Mouse (Mus musculus) MEL-GATA-1-ER (cell line): ENCODE data around the gene Bglap3.
"Not testable (repeated sequence)": the region's sequence is repeated elsewhere in the genome, so short reads cannot be mapped to it uniquely, and the experiment has no call there.

ENCODE experiments used
- DNase-seq: peaks from one replicate; pipeline ENCODE4 v3.0.0-alpha.2; 2012; ENCODE audit warnings: low read depth; ENCODE audit errors: extremely low read depth

The Bglap3 gene

GRCm38 (mm10) chr3:88372643-88373042 lies at the start of gene Bglap3:
Bglap3 (minus strand) TSS chr3:88372743.
- DNase-seq = not testable (repeated sequence)

DNA sequence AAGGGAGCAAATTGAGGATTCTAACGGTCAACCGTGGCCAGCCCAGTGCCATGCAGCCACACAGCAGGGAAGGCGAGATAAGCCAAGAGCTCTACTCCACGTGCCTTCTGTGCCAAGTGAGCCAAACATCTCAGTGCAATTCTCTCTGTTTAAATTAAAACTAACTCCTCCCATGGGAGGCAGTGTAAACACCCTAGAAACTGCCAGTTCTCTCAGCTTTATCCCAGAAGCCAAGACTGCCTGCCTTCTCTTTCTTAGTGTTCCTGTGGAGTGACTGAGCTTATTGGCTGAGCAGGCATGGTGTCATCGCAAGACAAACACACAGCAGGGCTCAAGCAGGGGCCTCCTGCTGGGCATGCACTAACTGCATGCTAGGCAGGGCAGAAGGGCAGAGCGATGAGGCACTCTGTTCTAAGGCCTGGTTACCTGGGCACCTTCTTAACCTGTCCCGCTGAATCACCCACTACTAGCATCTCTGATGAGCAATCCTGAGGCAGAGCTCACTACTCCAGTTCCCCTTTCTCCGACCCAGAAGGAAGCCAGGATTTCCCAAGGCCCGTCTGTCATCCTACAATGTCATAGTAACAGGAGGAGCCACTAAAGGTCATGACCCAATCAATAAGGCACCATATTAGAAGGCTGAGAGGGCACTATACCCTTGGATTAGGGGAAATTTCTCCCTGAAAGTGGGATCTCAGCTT lies 49.6 kb upstream of the Bglap3 start:
- DNase-seq = no peak

- no peak for DNase-seq
Measured at GRCm38 (mm10) chr3:88420771-88421170, 48.2 kb upstream of the Bglap3 start.

DNA sequence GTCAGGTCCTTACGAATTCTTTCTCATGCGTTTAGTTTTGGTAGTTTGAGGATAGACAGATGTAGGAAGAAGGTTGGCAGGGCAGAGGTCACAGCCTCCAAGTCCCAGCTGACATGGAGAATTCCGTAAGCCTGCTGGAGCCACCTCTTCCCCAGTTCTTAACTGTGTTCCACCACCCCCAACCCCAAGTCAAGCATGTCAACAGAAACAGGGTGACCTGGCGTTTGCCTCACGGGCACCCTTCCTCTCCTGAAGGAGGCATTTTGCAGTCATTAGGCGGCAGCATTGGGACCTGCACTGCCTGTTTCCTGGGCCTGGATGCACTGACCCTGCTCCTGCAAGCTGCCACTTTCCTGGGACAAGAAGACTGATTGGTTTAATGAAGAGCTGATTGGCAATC lies 45.5 kb upstream of the Bglap3 start:
- DNase-seq = no peak

DNA sequence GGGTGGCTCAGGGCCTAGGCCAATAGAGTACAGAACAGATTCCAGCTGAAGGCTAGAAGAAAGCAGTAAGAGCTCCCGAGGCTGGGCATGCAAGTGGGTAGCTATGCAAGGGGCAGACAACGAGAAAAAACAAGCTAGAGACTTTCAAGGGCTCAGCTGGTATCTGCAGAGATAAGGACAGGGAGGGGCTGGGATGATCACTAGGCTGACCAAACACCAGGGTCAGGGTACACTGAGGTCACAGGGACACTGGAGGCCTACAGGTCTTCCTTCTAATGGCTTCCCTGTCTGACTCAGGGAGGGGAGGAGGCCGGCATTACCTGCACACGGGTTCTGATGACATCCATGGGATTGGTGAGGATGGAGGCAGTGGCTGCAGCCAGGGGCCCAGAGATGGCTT lies 43.1 kb upstream of the Bglap3 start:
- no peak for DNase-seq

GRCm38 (mm10) chr3:88412636-88413035 lies 40.1 kb upstream of the Bglap3 start:
- DNase-seq = no peak

DNA sequence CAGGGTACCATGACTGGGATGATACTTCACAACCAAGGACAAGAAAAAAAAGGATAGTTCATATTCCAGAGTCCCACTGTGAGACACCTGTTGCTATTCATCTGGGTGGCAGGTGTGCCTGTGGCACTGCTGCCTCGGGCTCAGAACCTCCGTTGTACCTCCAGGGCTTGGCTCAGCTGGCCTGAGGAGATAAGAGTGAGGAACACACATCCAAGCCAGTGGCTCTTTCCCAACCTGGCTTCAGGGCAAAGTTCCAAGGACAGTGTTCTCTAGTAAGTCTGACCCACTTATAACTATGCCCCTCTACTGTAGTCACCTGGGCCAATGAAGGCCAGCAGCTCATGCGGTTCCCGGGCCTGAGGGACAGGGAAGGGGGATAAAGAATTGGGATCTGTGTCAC lies 39.1 kb upstream of the Bglap3 start:
- DNase-seq = no peak

DNA sequence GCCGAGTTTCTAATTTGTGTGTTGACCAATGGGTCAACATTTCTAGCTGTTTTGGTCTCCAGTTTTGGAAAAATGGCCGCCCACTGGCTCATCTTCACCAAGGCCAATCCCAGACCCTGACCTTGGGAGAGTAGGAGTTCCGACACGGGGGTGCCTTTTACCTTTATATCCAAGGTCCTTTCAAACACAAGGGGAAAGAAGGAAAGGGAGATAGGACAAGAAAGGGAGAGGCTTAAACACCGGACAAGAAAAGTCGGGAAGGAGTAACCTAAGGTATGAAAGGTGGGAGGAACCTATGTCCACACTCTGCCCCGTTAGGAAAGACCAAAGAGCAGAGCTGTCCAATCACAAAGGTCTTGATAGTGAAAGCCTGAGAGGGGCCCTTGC lies 38.1 kb upstream of the Bglap3 start:
- DNase-seq = no peak

GRCm38 (mm10) chr3:88409741-88410644 lies 37.5 kb upstream of the Bglap3 start, which contains the start of gene Pmf1:
Pmf1 (minus strand) TSS chr3:88410331.
- peak; percentile 92 for DNase-seq

- no peak for DNase-seq
Measured at GRCm38 (mm10) chr3:88408953-88409352, 36.4 kb upstream of the Bglap3 start.

DNA sequence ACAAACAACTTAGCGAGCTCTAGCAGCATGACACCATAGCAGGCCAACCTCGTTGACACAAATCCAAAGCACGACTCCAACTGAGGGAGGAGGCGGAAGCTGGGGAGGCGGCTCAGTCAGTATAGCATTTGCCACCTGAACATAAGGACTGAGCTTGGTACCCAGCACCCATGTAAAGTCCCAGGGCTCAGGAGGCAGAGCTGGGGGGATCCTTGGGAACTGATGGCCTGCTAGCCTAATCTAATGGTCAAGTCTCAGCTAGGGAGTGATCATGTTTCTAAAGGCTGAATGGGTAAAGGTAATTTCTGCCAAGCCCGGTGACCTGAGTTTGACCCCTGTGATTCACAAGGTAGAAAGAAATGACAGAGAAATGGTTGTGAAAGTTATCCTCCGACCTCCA lies 35.0 kb upstream of the Bglap3 start:
- no peak for DNase-seq

- DNase-seq = peak; percentile 80
Measured at GRCm38 (mm10) chr3:88407090-88407489, 34.5 kb upstream of the Bglap3 start.

DNA sequence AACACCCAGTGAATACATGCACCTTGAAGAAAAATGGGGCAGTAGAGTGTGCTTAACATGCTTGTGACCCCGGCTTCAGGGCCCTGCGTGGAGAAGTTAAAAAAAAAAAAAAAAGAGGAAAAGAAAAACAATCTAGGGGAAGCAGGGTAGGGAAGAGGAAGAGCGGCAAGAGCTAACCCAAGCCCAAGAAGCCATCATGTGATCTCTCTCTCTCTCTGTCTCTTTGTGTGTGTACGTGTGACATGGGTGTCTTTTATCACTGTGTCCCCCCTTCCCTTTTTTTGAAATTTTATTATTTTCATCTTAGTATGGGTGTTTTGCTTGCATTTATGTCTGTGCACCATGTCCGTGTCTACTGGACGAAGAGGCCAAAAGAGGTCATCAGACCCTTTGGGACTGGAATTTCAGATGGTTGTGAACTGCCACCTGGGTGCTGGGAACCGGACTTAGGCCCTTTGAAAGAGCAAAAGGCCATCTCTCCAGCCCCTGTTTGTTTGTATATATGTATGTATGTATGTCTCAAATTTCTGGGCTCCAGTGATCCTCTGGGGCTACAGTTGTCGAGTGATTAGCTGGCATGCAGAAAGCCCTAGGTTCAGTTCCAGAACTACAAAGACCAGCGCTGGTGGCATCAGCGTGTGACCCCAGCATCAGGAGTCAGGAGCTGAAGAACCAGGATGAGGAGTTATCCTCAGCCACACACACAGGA lies 31.1 kb upstream of the Bglap3 start:
- DNase-seq = no peak

GRCm38 (mm10) chr3:88398666-88399065 lies 26.1 kb upstream of the Bglap3 start:
- no peak for DNase-seq

DNA sequence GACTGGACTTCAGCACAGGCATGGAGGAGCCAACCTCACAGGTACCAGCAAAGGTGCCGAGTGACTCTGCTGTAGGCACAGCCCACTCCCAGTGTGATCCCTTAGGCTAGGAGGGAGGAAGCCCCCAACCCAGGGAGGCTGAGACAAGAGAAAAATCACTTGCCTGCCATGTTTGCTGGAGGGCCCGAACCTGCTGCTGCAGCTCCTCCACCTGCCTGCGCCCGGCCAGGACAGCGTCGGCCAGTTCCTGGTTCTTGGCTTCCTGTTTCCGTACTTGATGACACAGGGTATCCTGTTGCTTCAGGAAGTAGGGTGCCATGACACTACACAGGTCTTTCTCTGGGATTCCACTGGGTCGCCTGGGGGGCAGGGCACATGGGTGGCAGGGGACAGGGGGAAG lies 23.2 kb upstream of the Bglap3 start:
- no peak for DNase-seq

GRCm38 (mm10) chr3:88395288-88395687 lies 22.7 kb upstream of the Bglap3 start:
- no peak for DNase-seq

GRCm38 (mm10) chr3:88393776-88394375 lies 21.3 kb upstream of the Bglap3 start:
- no peak for DNase-seq

DNA sequence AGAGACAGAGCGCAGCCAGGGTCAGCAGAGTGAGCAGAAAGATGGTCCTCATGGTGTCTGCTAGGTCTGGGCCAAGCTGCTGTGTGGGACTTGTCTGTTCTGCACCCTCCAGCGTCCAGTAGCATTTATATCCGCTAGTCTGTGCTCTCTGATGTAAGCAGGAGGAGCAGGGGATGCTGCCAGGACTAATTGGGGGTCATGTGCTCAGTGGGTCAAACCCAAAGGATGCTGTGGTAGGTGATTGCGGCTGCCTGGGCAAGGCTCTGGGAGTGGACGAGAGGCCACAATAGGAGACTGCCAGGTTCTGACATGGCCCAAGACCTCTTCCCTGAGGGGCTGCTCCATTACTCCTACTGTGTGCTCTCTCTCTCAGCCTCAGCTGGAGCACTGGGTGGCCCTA lies 11.8 kb upstream of the Bglap3 start, which contains the start of gene Bglap:
Gene Bglap (minus strand): TSS at position 101 of the 400 bp plus-strand sequence.
- DNase-seq = no peak

DNA sequence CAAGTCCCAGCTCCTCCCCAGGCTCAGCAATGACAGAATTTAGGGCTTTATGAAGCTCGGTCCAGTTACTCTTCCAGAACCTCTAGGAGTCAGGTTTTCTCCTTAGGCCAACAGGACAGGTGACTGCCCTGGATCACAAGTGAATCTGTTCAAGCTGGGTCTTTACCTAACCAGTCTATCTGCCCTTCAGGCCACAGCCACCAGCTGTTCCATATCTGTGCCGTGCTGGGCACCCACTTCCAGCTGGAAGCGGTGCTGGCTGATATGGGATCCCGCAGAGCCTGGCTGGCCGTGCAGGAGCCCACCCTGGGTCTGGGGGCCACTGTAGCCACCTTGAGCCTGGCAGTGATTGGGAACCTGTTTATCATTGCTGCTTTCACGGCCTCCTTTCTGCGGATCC lies 9.8 kb upstream of the Bglap3 start:
- DNase-seq = not testable (repeated sequence)

DNA sequence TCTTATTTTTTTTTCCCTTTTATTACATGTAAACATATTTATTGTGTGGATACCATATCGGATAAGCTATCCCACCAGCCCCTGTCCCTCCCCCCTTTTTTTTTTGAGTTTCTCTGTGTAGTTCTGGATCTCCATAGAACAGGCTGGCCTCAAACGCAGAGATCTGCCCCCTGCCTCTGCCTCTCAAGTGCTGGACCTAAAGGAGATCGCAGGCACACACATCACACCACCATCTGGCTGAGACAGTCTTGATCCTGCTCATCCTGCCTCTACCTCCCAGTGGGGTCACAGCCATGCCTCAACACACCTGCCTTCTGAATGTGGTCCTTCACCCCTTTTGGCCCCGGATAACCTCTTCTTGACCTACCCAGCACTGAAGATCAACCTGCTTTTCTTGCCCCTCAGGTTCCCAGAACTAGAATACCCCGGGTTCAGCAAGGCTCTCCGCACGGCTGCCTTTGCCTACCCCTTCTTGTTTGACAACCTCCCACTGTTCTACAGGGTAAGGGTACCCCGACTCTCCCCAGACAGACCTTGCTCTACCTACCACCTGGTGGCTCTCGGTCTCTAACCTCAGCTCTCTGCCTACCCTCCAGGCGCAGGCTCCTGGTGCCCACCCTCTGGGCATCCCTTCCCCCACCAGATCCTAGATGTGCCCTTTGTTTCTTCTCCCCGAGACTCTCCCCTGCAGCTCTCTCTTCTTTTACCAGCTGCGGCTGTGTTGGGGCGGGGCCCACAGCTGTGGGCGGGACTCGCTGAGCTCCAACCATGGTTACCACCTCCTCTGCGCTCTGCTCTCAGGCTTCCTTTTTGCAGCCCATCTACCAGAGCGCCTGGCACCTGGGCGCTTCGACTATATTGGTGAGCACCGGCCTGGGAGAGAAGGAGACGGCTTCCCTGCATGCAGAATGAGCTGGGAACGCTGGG lies 9.1 kb upstream of the Bglap3 start:
- DNase-seq = peak; percentile 31
